Mouse (Mus musculus): ENCODE measurements around the gene Mapk11. TPM values are rescaled to one million over a fixed set of nuclear protein-coding genes. Genes with fewer than 3 reads are reported as not detected.
A peak's percentile ranks its signal among the peaks of the same experiment; 100 is the strongest.

Gene Mapk11
- polyA plus RNA-seq, 1 experiment from 2014 or later = 7.4 TPM

- H3K27ac ChIP-seq (ENCODE audit: low read depth) = 0 out of 2 replicates have a peak overlapping the region, but pooled peaks have one; percentile 5
- H3K4me1 ChIP-seq (replicated peaks; ENCODE audit: control insufficient read depth, insufficient read depth, low read length) = peaks cover 28% of the 10 kb centered on the region
- WGBS = 27% methylated on average over 6 of the region's 6 CpGs
- H3K4me2 ChIP-seq (ENCODE audit: low read length) = 0 out of 2 replicates have a peak overlapping the region, but pooled peaks have one; percentile 4
- H3K36me3 ChIP-seq (ENCODE audit: control insufficient read depth, insufficient read depth, low read length) = peaks cover 10% of the 10 kb centered on the region
- ATAC-seq (replicated peaks; ENCODE audit: low FRiP score, low TSS enrichment, low read depth) (no peak), DNase-seq (ENCODE audit: low spot score) (no peak)
- no peaks in the 10 kb centered on the region for H3K9me3 ChIP-seq (ENCODE audit: control insufficient read depth, low read length)
- no peak overlapping the region for H3K4me3 ChIP-seq (ENCODE audit: low read depth, low read length)
- no peak overlapping the region for H3K9ac ChIP-seq (ENCODE audit: low read length)
- no peaks in the 10 kb centered on the region for H3K27me3 ChIP-seq (replicated peaks; ENCODE audit: control insufficient read depth, insufficient read depth, low read length)
Measured at GRCm38 (mm10) chr15:89182328-89182741, 32.9 kb upstream of the Mapk11 start.

GRCm38 (mm10) chr15:89181561-89182270, 32.3 kb upstream of the Mapk11 start:
- no peak for ATAC-seq (replicated peaks; ENCODE audit: low FRiP score, low TSS enrichment, low read depth)
- Histone ChIP-seq H3K4me1 (replicated peaks; ENCODE audit: control insufficient read depth, insufficient read depth, low read length) (peaks cover 34% of the 10 kb centered on the region), H3K9ac (ENCODE audit: low read length) (no peak overlapping the region; the same call in 1 of the 2 replicates), H3K4me3 (ENCODE audit: low read depth, low read length) (peak overlapping the region; percentile 72), H3K27ac (ENCODE audit: low read depth) (peak overlapping the region; percentile 5; the same call in 1 of the 2 replicates), H3K9me3 (ENCODE audit: control insufficient read depth, low read length) (no peaks in the 10 kb centered on the region), H3K36me3 (ENCODE audit: control insufficient read depth, insufficient read depth, low read length) (peaks cover 4% of the 10 kb centered on the region), H3K27me3 (replicated peaks; ENCODE audit: control insufficient read depth, insufficient read depth, low read length) (no peaks in the 10 kb centered on the region), H3K4me2 (ENCODE audit: low read length) (peak overlapping the region; percentile 63)
- DNase-seq (ENCODE audit: low spot score) = no peak
- 70% methylated on average over 10 of the region's 10 CpGs for WGBS

DNA sequence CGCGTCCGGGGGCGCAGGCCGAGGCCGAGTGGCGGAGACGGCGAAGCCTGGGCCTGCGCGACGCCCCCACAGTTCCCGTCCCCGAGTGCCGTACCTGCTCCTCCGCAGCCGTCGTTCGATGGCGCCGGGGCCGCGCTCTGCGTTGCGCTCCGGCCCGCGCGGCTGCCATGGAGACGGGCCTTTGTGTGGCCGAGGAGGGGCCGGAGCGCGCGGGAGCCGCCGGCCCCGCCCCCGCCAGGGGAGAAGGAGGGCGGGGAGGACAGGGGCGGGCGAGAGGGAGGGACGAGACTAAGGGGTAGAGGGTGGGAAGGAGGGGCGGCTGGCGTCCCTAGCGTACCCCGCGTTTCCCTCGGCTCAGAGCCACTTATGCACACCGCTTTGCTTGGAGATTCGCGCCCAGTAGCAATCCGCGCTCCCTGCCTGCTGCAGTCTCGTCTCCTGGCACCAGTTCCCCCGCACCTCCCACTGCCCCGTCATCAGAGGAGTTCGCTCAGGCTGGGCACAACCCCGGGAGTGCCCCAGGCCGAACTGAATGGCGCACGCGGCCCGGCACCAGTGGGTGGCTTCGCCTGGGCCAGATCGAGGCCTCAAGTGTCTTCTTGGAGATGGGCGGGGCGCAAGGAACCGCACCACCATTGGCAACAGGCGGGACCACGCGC, 31.3 kb upstream of the Mapk11 start, which contains the start of gene Plxnb2:
Gene Plxnb2, minus strand, starts transcription at position 218 of the 659 bp plus-strand sequence.
- peak within 1 kb of the TSS; percentile 72 for H3K4me3 ChIP-seq (ENCODE audit: low read depth, low read length)
- ATAC-seq (replicated peaks; ENCODE audit: low FRiP score, low TSS enrichment, low read depth) = peak; percentile 85

GRCm38 (mm10) chr15:89180081-89180541, 30.7 kb upstream of the Mapk11 start:
- WGBS = 0% methylated on average over 26 of the region's 26 CpGs

More for the DNA sequence above, 31.3 kb upstream of the Mapk11 start, which contains the start of gene Plxnb2:
- WGBS = under 1% methylated on average over 46 of the region's 72 CpGs
- H3K9me3 ChIP-seq (ENCODE audit: control insufficient read depth, low read length) = no peaks in the 10 kb centered on the region
- peak within 1 kb of the TSS; percentile 76 for H3K9ac ChIP-seq (ENCODE audit: low read length)
- peak; percentile 92 for DNase-seq (ENCODE audit: low spot score)
- H3K4me1 ChIP-seq (replicated peaks; ENCODE audit: control insufficient read depth, insufficient read depth, low read length) = peaks cover 43% of the 10 kb centered on the region
- H3K27me3 ChIP-seq (replicated peaks; ENCODE audit: control insufficient read depth, insufficient read depth, low read length) = no peaks in the 10 kb centered on the region
- peak within 1 kb of the TSS; percentile 63 for H3K4me2 ChIP-seq (ENCODE audit: low read length)
- H3K27ac ChIP-seq (ENCODE audit: low read depth) = peak within 1 kb of the TSS; percentile 88
- no peaks in the 10 kb centered on the region for H3K36me3 ChIP-seq (ENCODE audit: control insufficient read depth, insufficient read depth, low read length)

GRCm38 (mm10) chr15:89179630-89179964, 30.2 kb upstream of the Mapk11 start:
- no peaks in the 10 kb centered on the region for H3K9me3 ChIP-seq (ENCODE audit: control insufficient read depth, low read length)
- H3K27me3 ChIP-seq (replicated peaks; ENCODE audit: control insufficient read depth, insufficient read depth, low read length) = no peaks in the 10 kb centered on the region
- H3K4me1 ChIP-seq (replicated peaks; ENCODE audit: control insufficient read depth, insufficient read depth, low read length) = peaks cover 54% of the 10 kb centered on the region
- peak overlapping the region; percentile 76 for H3K9ac ChIP-seq (ENCODE audit: low read length)
- peak overlapping the region; percentile 63 for H3K4me2 ChIP-seq (ENCODE audit: low read length)
- H3K4me3 ChIP-seq (ENCODE audit: low read depth, low read length) = peak overlapping the region; percentile 72
- no peak for ATAC-seq (replicated peaks; ENCODE audit: low FRiP score, low TSS enrichment, low read depth)
- no peaks in the 10 kb centered on the region for H3K36me3 ChIP-seq (ENCODE audit: control insufficient read depth, insufficient read depth, low read length)
- peak; percentile 62 for DNase-seq (ENCODE audit: low spot score)
- 4% methylated on average over 6 of the region's 6 CpGs for WGBS
- peak overlapping the region; percentile 88 for H3K27ac ChIP-seq (ENCODE audit: low read depth)

More at GRCm38 (mm10) chr15:89180081-89180541, 30.7 kb upstream of the Mapk11 start:
- H3K27me3 ChIP-seq (replicated peaks; ENCODE audit: control insufficient read depth, insufficient read depth, low read length) = no peaks in the 10 kb centered on the region
- ATAC-seq (replicated peaks; ENCODE audit: low FRiP score, low TSS enrichment, low read depth) (peak; percentile 1; the same call in 1 of the 2 replicates), DNase-seq (ENCODE audit: low spot score) (peak; percentile 79)
- no peaks in the 10 kb centered on the region for H3K36me3 ChIP-seq (ENCODE audit: control insufficient read depth, insufficient read depth, low read length)
- H3K4me3 ChIP-seq (ENCODE audit: low read depth, low read length) = peak overlapping the region; percentile 72
- peaks cover 49% of the 10 kb centered on the region for H3K4me1 ChIP-seq (replicated peaks; ENCODE audit: control insufficient read depth, insufficient read depth, low read length)
- H3K9ac ChIP-seq (ENCODE audit: low read length) = peak overlapping the region; percentile 76
- peak overlapping the region; percentile 88 for H3K27ac ChIP-seq (ENCODE audit: low read depth)
- H3K9me3 ChIP-seq (ENCODE audit: control insufficient read depth, low read length) = no peaks in the 10 kb centered on the region
- H3K4me2 ChIP-seq (ENCODE audit: low read length) = peak overlapping the region; percentile 63

- peak overlapping the region; percentile 72 for H3K4me3 ChIP-seq (ENCODE audit: low read depth, low read length)
- DNase-seq (ENCODE audit: low spot score) (peak; percentile 86), ATAC-seq (replicated peaks; ENCODE audit: low FRiP score, low TSS enrichment, low read depth) (peak; percentile 66)
- peak overlapping the region; percentile 76 for H3K9ac ChIP-seq (ENCODE audit: low read length)
- WGBS = 2% methylated on average over 16 of the region's 16 CpGs
- no peaks in the 10 kb centered on the region for H3K36me3 ChIP-seq (ENCODE audit: control insufficient read depth, insufficient read depth, low read length)
- peak overlapping the region; percentile 63 for H3K4me2 ChIP-seq (ENCODE audit: low read length)
- H3K27ac ChIP-seq (ENCODE audit: low read depth) = peak overlapping the region; percentile 88
- no peaks in the 10 kb centered on the region for H3K27me3 ChIP-seq (replicated peaks; ENCODE audit: control insufficient read depth, insufficient read depth, low read length)
- H3K9me3 ChIP-seq (ENCODE audit: control insufficient read depth, low read length) = no peaks in the 10 kb centered on the region
- peaks cover 59% of the 10 kb centered on the region for H3K4me1 ChIP-seq (replicated peaks; ENCODE audit: control insufficient read depth, insufficient read depth, low read length)
Measured at GRCm38 (mm10) chr15:89178954-89179629, 29.7 kb upstream of the Mapk11 start.

DNA sequence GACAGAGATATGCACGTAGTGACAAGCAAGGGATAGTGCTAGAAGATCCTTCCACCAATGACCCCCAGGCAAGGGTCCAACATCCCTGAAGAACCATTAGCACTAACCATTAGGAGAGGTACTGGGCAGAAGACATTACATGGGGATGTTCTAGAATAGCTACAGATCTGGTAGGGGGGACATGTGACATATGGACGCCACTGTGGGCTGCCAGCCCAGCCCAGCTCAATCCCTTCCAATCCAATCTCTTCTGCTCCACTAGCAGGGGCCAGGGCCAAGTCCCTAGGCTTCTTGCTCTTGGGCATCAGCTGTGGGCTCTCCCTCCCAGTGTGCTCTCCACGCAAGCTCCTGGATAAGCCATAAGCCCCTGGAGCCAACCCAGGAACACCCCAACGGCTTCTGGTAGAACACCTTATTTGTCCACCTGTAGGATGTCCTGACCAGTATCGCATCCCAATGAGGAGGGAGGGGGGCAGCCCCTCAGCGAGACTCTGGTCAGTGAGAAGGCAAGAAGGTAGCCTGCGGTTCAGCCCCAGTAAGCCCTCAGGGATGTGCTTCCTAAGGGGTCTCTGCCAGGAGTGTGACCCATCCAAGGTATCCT, 28.9 kb upstream of the Mapk11 start:
- H3K9ac ChIP-seq (ENCODE audit: low read length) = peak overlapping the region; percentile 76; the same call in 1 of the 2 replicates
- ATAC-seq (replicated peaks; ENCODE audit: low FRiP score, low TSS enrichment, low read depth) (no peak), DNase-seq (ENCODE audit: low spot score) (no peak)
- peak overlapping the region; percentile 88 for H3K27ac ChIP-seq (ENCODE audit: low read depth)
- H3K4me1 ChIP-seq (replicated peaks; ENCODE audit: control insufficient read depth, insufficient read depth, low read length) = peaks cover 62% of the 10 kb centered on the region
- no peaks in the 10 kb centered on the region for H3K9me3 ChIP-seq (ENCODE audit: control insufficient read depth, low read length)
- peak overlapping the region; percentile 72 for H3K4me3 ChIP-seq (ENCODE audit: low read depth, low read length)
- H3K36me3 ChIP-seq (ENCODE audit: control insufficient read depth, insufficient read depth, low read length) = no peaks in the 10 kb centered on the region
- 68% methylated on average over 7 of the region's 7 CpGs for WGBS
- peak overlapping the region; percentile 63 for H3K4me2 ChIP-seq (ENCODE audit: low read length)
- no peaks in the 10 kb centered on the region for H3K27me3 ChIP-seq (replicated peaks; ENCODE audit: control insufficient read depth, insufficient read depth, low read length)
